In the genomic region with DNA sequence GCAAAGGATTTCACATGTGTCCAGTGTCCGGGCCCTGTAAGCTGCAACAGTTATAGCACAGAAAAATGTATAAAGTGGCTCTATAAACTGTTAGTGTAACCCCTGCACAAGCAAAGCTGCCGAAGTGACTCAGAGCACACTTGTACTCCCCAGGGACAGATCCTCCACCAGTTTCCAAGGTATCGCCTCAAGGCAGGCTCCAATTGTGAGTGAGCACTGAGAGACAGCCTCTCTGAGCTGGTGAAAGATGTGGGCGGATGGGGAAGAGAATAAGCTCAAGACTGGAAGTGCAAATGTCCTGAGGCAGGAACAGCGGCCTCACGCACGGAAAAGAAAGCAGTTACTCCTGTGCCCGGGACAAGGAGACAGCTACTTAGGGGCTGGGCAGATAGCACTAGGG, we compare ENCODE assay signal across 13 mouse cellular contexts. TPM values are rescaled to one million over a fixed set of nuclear protein-coding genes. Genes with fewer than 3 reads are reported as not detected.
A peak's percentile ranks its signal among the peaks of the same experiment; 100 is the strongest.
DNase-seq lines count a peak whose midpoint lies in the region; ATAC-seq and TF ChIP-seq lines count a peak whose summit lies in the region.
"Had no signal": no experiment of that assay in that cellular context is flagged by ENCODE, and none has a peak within 500 bp of the region (broad histone marks: within the 10 kb centered on the region; RNA-seq: fewer than 3 reads in every experiment).

No protein-coding gene starts in this region.

- no peak for ATAC-seq in forebrain, embryonic 11.5 days (replicated peaks; ENCODE audit: low FRiP score)
- ATAC-seq in hindbrain, embryonic 14.5 days (ENCODE audit: low FRiP score) = no peak
- ATAC-seq in midbrain, embryonic 12.5 days (ENCODE audit: low FRiP score, low read depth) = no peak
- no peak for ATAC-seq in midbrain, embryonic 16.5 days
- no peak for ATAC-seq in liver, embryonic 11.5 days (replicated peaks; ENCODE audit: low FRiP score)

- no peaks in the 10 kb centered on the region for H3K36me3 ChIP-seq in forebrain, embryonic 10.5 days (replicated peaks)
- H3K36me3 ChIP-seq in forebrain, embryonic 11.5 days (ENCODE audit: control insufficient read depth, insufficient read depth, low read length) = no peaks in the 10 kb centered on the region
- H3K36me3 ChIP-seq in hindbrain, embryonic 10.5 days = no peaks in the 10 kb centered on the region
- H3K36me3 ChIP-seq in hindbrain, embryonic 14.5 days (replicated peaks; ENCODE audit: control insufficient read depth, insufficient read depth) = no peaks in the 10 kb centered on the region
- H3K36me3 ChIP-seq in midbrain, embryonic 12.5 days = no peaks in the 10 kb centered on the region
- H3K36me3 ChIP-seq in midbrain, embryonic 16.5 days (ENCODE audit: control insufficient read depth, insufficient read depth, low read length) = no peaks in the 10 kb centered on the region
- no peaks in the 10 kb centered on the region for H3K36me3 ChIP-seq in myocyte (ENCODE audit: control insufficient read depth, insufficient read depth)
- no peaks in the 10 kb centered on the region for H3K36me3 ChIP-seq in liver, embryonic 11.5 days (ENCODE audit: control insufficient read depth, insufficient read depth, low read length)

- peaks cover 51% of the 10 kb centered on the region for H3K27me3 ChIP-seq in forebrain, embryonic 10.5 days (ENCODE audit: poor library complexity, severe bottlenecking)
- no peaks in the 10 kb centered on the region for H3K27me3 ChIP-seq in forebrain, embryonic 11.5 days (ENCODE audit: control insufficient read depth, insufficient read depth, low read length)
- peaks cover 44% of the 10 kb centered on the region for H3K27me3 ChIP-seq in hindbrain, embryonic 10.5 days (ENCODE audit: insufficient read depth, poor library complexity, severe bottlenecking)
- no peaks in the 10 kb centered on the region for H3K27me3 ChIP-seq in hindbrain, embryonic 14.5 days (ENCODE audit: control insufficient read depth, insufficient read depth, low read length)
- peaks cover 22% of the 10 kb centered on the region for H3K27me3 ChIP-seq in midbrain, embryonic 12.5 days
- no peaks in the 10 kb centered on the region for H3K27me3 ChIP-seq in midbrain, embryonic 16.5 days (ENCODE audit: control insufficient read depth, insufficient read depth, low read depth, low read length)
- H3K27me3 ChIP-seq in myocyte (ENCODE audit: control insufficient read depth, insufficient read depth, insufficient read length) = no peaks in the 10 kb centered on the region
- peaks cover 6% of the 10 kb centered on the region; the same call in 1 of the 2 replicates for H3K27me3 ChIP-seq in liver, embryonic 11.5 days (replicated peaks; ENCODE audit: control insufficient read depth, insufficient read depth, low read length)

- H3K79me2 ChIP-seq in myocyte (ENCODE audit: control insufficient read depth, insufficient read depth) = peaks cover 100% of the 10 kb centered on the region

- H3K4me2 ChIP-seq in forebrain, embryonic 11.5 days (ENCODE audit: low read depth, low read length, severe bottlenecking) = no peak overlapping the region
- H3K4me2 ChIP-seq in hindbrain, embryonic 14.5 days (replicated peaks) = no peak overlapping the region
- H3K4me2 ChIP-seq in midbrain, embryonic 12.5 days (replicated peaks) = no peak overlapping the region
- H3K4me2 ChIP-seq in midbrain, embryonic 16.5 days (ENCODE audit: low read length) = no peak overlapping the region
- peak overlapping the region; percentile 25 for H3K4me2 ChIP-seq in myocyte (ENCODE audit: low read depth)
- H3K4me2 ChIP-seq in liver, embryonic 11.5 days = no peak overlapping the region

- H3K9me3 ChIP-seq in forebrain, embryonic 10.5 days = no peaks in the 10 kb centered on the region
- H3K9me3 ChIP-seq in forebrain, embryonic 11.5 days (ENCODE audit: control insufficient read depth, low read length) = no peaks in the 10 kb centered on the region
- H3K9me3 ChIP-seq in hindbrain, embryonic 10.5 days = no peaks in the 10 kb centered on the region
- no peaks in the 10 kb centered on the region for H3K9me3 ChIP-seq in hindbrain, embryonic 14.5 days (ENCODE audit: control insufficient read depth, low read length)
- H3K9me3 ChIP-seq in midbrain, embryonic 12.5 days = no peaks in the 10 kb centered on the region
- H3K9me3 ChIP-seq in midbrain, embryonic 16.5 days (replicated peaks; ENCODE audit: control insufficient read depth, low read length, poor library complexity, severe bottlenecking) = no peaks in the 10 kb centered on the region
- H3K9me3 ChIP-seq in liver, embryonic 11.5 days (ENCODE audit: control insufficient read depth, low read length) = no peaks in the 10 kb centered on the region

- H3K9ac ChIP-seq in forebrain, embryonic 11.5 days (ENCODE audit: low read length) = no peak overlapping the region
- H3K9ac ChIP-seq in hindbrain, embryonic 14.5 days = no peak overlapping the region
- no peak overlapping the region for H3K9ac ChIP-seq in midbrain, embryonic 12.5 days (replicated peaks)
- no peak overlapping the region for H3K9ac ChIP-seq in midbrain, embryonic 16.5 days (ENCODE audit: low read depth, low read length)
- no peak overlapping the region for H3K9ac ChIP-seq in liver, embryonic 11.5 days (ENCODE audit: low read depth, low read length)

- DNase-seq in forebrain, embryonic 10.5 days (ENCODE audit: extremely low spot score, low spot score) = no peak
- DNase-seq in forebrain, embryonic 11.5 days (ENCODE audit: low spot score) = no peak
- DNase-seq in hindbrain, embryonic 10.5 days (ENCODE audit: low spot score) = no peak
- no peak for DNase-seq in hindbrain, embryonic 14.5 days (ENCODE audit: low spot score)
- no peak for DNase-seq in liver, embryonic 11.5 days (ENCODE audit: low spot score)
- DNase-seq: adrenal gland, postnatal 25 days; gastrocnemius, postnatal 10 days had no signal

- no peak overlapping the region for H3K4me3 ChIP-seq in forebrain, embryonic 10.5 days
- no peak overlapping the region for H3K4me3 ChIP-seq in forebrain, embryonic 11.5 days (ENCODE audit: low read depth, low read length)
- no peak overlapping the region for H3K4me3 ChIP-seq in hindbrain, embryonic 10.5 days
- no peak overlapping the region for H3K4me3 ChIP-seq in hindbrain, embryonic 14.5 days (replicated peaks; ENCODE audit: low read length)
- H3K4me3 ChIP-seq in midbrain, embryonic 12.5 days = no peak overlapping the region
- H3K4me3 ChIP-seq in midbrain, embryonic 16.5 days (ENCODE audit: low read depth, low read length) = no peak overlapping the region
- H3K4me3 ChIP-seq in myocyte = no peak overlapping the region
- H3K4me3 ChIP-seq in liver, embryonic 11.5 days (ENCODE audit: low read depth, low read length) = no peak overlapping the region
- H3K4me3 ChIP-seq: erythroblast, embryonic 14.5 days had no signal

- 0 out of 2 replicates have a peak overlapping the region, but pooled peaks have one; percentile 48 for H3K27ac ChIP-seq in forebrain, embryonic 10.5 days
- H3K27ac ChIP-seq in forebrain, embryonic 11.5 days (ENCODE audit: low read depth, low read length) = no peak overlapping the region
- peak overlapping the region; percentile 35; the same call in 1 of the 2 replicates for H3K27ac ChIP-seq in hindbrain, embryonic 10.5 days
- H3K27ac ChIP-seq in hindbrain, embryonic 14.5 days = no peak overlapping the region
- 0 out of 2 replicates have a peak overlapping the region, but pooled peaks have one; percentile 25 for H3K27ac ChIP-seq in midbrain, embryonic 12.5 days (replicated peaks)
- no peak overlapping the region for H3K27ac ChIP-seq in midbrain, embryonic 16.5 days (ENCODE audit: low read length)
- no peak overlapping the region for H3K27ac ChIP-seq in liver, embryonic 11.5 days (ENCODE audit: low read depth, low read length)

- no peak overlapping the region for H3ac ChIP-seq in myocyte (ENCODE audit: control insufficient read depth, insufficient read length)

- no peak for TF ChIP-seq POLR2A in myocyte (IDR thresholded peaks at IDR 0.05; ENCODE audit: insufficient read length, low read depth)

- peaks cover 89% of the 10 kb centered on the region for H3K4me1 ChIP-seq in forebrain, embryonic 10.5 days
- peaks cover 29% of the 10 kb centered on the region for H3K4me1 ChIP-seq in forebrain, embryonic 11.5 days (replicated peaks; ENCODE audit: control insufficient read depth, insufficient read depth, low read length)
- peaks cover 94% of the 10 kb centered on the region for H3K4me1 ChIP-seq in hindbrain, embryonic 10.5 days (replicated peaks)
- H3K4me1 ChIP-seq in hindbrain, embryonic 14.5 days (replicated peaks; ENCODE audit: control insufficient read depth, insufficient read depth, low read length) = peaks cover 59% of the 10 kb centered on the region
- H3K4me1 ChIP-seq in midbrain, embryonic 12.5 days = peaks cover 79% of the 10 kb centered on the region
- peaks cover 43% of the 10 kb centered on the region for H3K4me1 ChIP-seq in midbrain, embryonic 16.5 days (ENCODE audit: control insufficient read depth, insufficient read depth, low read length)
- peaks cover 8% of the 10 kb centered on the region; the same call in 1 of the 2 replicates for H3K4me1 ChIP-seq in liver, embryonic 11.5 days (replicated peaks; ENCODE audit: control insufficient read depth, insufficient read depth, low read length)

- 81% methylated on average over 8 of the region's 8 CpGs for WGBS in forebrain, embryonic 10.5 days
- 86% methylated on average over 8 of the region's 8 CpGs for WGBS in forebrain, embryonic 11.5 days
- WGBS in hindbrain, embryonic 10.5 days = 80% methylated on average over 8 of the region's 8 CpGs
- WGBS in hindbrain, embryonic 14.5 days = 65% methylated on average over 8 of the region's 8 CpGs
- 81% methylated on average over 8 of the region's 8 CpGs for WGBS in midbrain, embryonic 12.5 days
- 73% methylated on average over 8 of the region's 8 CpGs for WGBS in midbrain, embryonic 16.5 days
- 80% methylated on average over 8 of the region's 8 CpGs for WGBS in liver, embryonic 11.5 days

RNA-seq across cellular contexts. Expression of a gene that starts 26.4 kb away (rescaled TPM):
- polyA plus RNA-seq in forebrain, embryonic 10.5 days (2016; fragmentation: Nextera tagmentation; extraction: Ambion mirVana) = 1.3 and 1.8 TPM in 2 replicates
- polyA plus RNA-seq in forebrain, embryonic 11.5 days (2014; fragmentation: Nextera tagmentation; extraction: Ambion mirVana) = 3.3 and 3.6 TPM in 2 replicates
- 1.3 and 2.9 TPM in 2 replicates for polyA plus RNA-seq in hindbrain, embryonic 10.5 days (2016; fragmentation: Nextera tagmentation; extraction: Ambion mirVana)
- 5.3 and 5.4 TPM in 2 replicates for polyA plus RNA-seq in hindbrain, embryonic 14.5 days (2014; fragmentation: Nextera tagmentation; extraction: Ambion mirVana)
- polyA plus RNA-seq in midbrain, embryonic 12.5 days (2016; fragmentation: Nextera tagmentation; extraction: Ambion mirVana) = 4.6 and 4.8 TPM in 2 replicates
- 3.4 and 4.5 TPM in 2 replicates for polyA plus RNA-seq in midbrain, embryonic 16.5 days (2015; fragmentation: Nextera tagmentation; extraction: Ambion mirVana)
- polyA plus RNA-seq in myocyte (2012; fragmentation: generic; extraction: Trizol) = 260 TPM
- polyA plus RNA-seq in liver, embryonic 11.5 days (2014; fragmentation: Nextera tagmentation; extraction: Ambion mirVana) = 0.95 and 1.2 TPM in 2 replicates

RNA-seq across cellular contexts. Expression of a gene that starts 31.2 kb away (rescaled TPM):
- not detected in 2 replicates for polyA plus RNA-seq in forebrain, embryonic 10.5 days (2016; fragmentation: Nextera tagmentation; extraction: Ambion mirVana)
- polyA plus RNA-seq in forebrain, embryonic 11.5 days (2014; fragmentation: Nextera tagmentation; extraction: Ambion mirVana) = not detected in 2 replicates
- 0.17 and 0.73 TPM in 2 replicates for polyA plus RNA-seq in hindbrain, embryonic 10.5 days (2016; fragmentation: Nextera tagmentation; extraction: Ambion mirVana)
- polyA plus RNA-seq in hindbrain, embryonic 14.5 days (2014; fragmentation: Nextera tagmentation; extraction: Ambion mirVana) = 0.27 TPM in 1 of 2 replicates, not detected in the other
- 0.63 and 0.80 TPM in 2 replicates for polyA plus RNA-seq in midbrain, embryonic 12.5 days (2016; fragmentation: Nextera tagmentation; extraction: Ambion mirVana)
- 0.30 TPM in 1 of 2 replicates, not detected in the other for polyA plus RNA-seq in midbrain, embryonic 16.5 days (2015; fragmentation: Nextera tagmentation; extraction: Ambion mirVana)
- polyA plus RNA-seq in myocyte (2012; fragmentation: generic; extraction: Trizol) = 1.1 TPM
- not detected in 2 replicates for polyA plus RNA-seq in liver, embryonic 11.5 days (2014; fragmentation: Nextera tagmentation; extraction: Ambion mirVana)
- polyA plus RNA-seq: erythroblast, embryonic 14.5 days; hindbrain, embryonic 11.5 days; kidney, embryonic 14.5 days had no signal

Comparison
In these comparisons a context has a peak if more than half of its experiments do, and no peak if none do; other contexts are left out.
1. H3K27ac ChIP-seq: peak in forebrain, embryonic 10.5 days (single experiment), hindbrain, embryonic 10.5 days (single experiment) and midbrain, embryonic 12.5 days (single experiment); none in forebrain, embryonic 11.5 days (single experiment), hindbrain, embryonic 14.5 days (single experiment), midbrain, embryonic 16.5 days (single experiment) and liver, embryonic 11.5 days (single experiment).
2. RNA of a gene that starts 26.4 kb away (polyA plus RNA-seq): 260 TPM in myocyte (single experiment); 5.3 to 5.4 TPM in hindbrain, embryonic 14.5 days, 4.6 to 4.8 TPM in midbrain, embryonic 12.5 days, 3.4 to 4.5 TPM in midbrain, embryonic 16.5 days, 3.3 to 3.6 TPM in forebrain, embryonic 11.5 days, 1.3 to 2.9 TPM in hindbrain, embryonic 10.5 days, 1.3 to 1.8 TPM in forebrain, embryonic 10.5 days and 0.95 to 1.2 TPM in liver, embryonic 11.5 days; every median in the first group is over 10 times any median in the second.